Mouse (Mus musculus): Measurements from ENCODE around the gene Gm8020.
"Not testable (repeated sequence)": the region's sequence is repeated elsewhere in the genome, so short reads cannot be mapped to it uniquely, and the experiment has no call there.

Gene Gm8020

GRCm38 (mm10) chr14:42502249-42502648, at the start of gene Gm8020:
Gm8020 (minus strand) TSS chr14:42502349.
- not testable (repeated sequence) for DNase-seq (ENCODE audit: low spot score in 2 of 2)

GRCm38 (mm10) chr14:42543170-42543701, 41.1 kb upstream of the Gm8020 start:
- not testable (repeated sequence) for DNase-seq (ENCODE audit: low spot score in 2 of 2)

- not testable (repeated sequence) for DNase-seq (ENCODE audit: low spot score in 2 of 2)
These were observed 40.4 kb upstream of the Gm8020 start for GRCm38 (mm10) chr14:42542316-42543169.

GRCm38 (mm10) chr14:42524182-42524581, 22.0 kb upstream of the Gm8020 start, which contains the start of gene Gm8024:
Gm8024 (minus strand) TSS chr14:42524282.
- not testable (repeated sequence) for DNase-seq (ENCODE audit: low spot score in 2 of 2)

GRCm38 (mm10) chr14:42463581-42463980, 38.6 kb downstream of the Gm8020 start, which contains the start of gene Gm8011:
Gm8011 (plus strand) TSS chr14:42463881.
- not testable (repeated sequence) for DNase-seq (ENCODE audit: low spot score in 2 of 2)
